Mouse (Mus musculus) small intestine, adult 2 months (tissue): Measurements from ENCODE around the gene Slc16a13. TPM values are rescaled to one million over a fixed set of nuclear protein-coding genes. Genes with fewer than 3 reads are reported as not detected.

Experiments
- H3K27ac ChIP-seq: fragments of 200-500 bp; 2 replicates; pipeline ENCODE4 v1.5.1; 2012; ENCODE audit warnings: low read depth, low read length, control low read depth, inconsistent platforms; ENCODE audit not compliant: insufficient read depth
- H3K27me3 ChIP-seq: fragments of 200-500 bp; 2 replicates; pipeline ENCODE4 v1.6.1; 2012; ENCODE audit warnings: mild to moderate bottlenecking, moderate library complexity, low read length, inconsistent platforms; ENCODE audit not compliant: control insufficient read depth, insufficient read depth
- H3K36me3 ChIP-seq: fragments of 200-500 bp; 2 replicates; pipeline ENCODE4 v1.6.1; 2012; ENCODE audit warnings: mild to moderate bottlenecking, low read length, control low read depth, inconsistent platforms; ENCODE audit not compliant: control insufficient read depth, insufficient read depth
- H3K4me1 ChIP-seq: fragments of 200-500 bp; 2 replicates; pipeline ENCODE4 v1.6.1; 2012; ENCODE audit warnings: low read length, inconsistent platforms, mixed read lengths; ENCODE audit not compliant: control insufficient read depth, insufficient read depth, insufficient read length
- H3K4me3 ChIP-seq: fragments of 200-500 bp; 2 replicates; pipeline ENCODE4 v1.5.1; 2012; ENCODE audit warnings: low read depth, mild to moderate bottlenecking, control low read depth, inconsistent platforms, low read length, moderate library complexity
- CTCF ChIP-seq: fragments of 200-500 bp; IDR thresholded peaks from 2 replicates; pipeline ENCODE4 v1.5.1; 2012; ENCODE audit warnings: low read depth, mild to moderate bottlenecking, control low read depth, inconsistent platforms, low read length, moderate library complexity, mixed read lengths; ENCODE audit not compliant: insufficient replicate concordance, insufficient read length; ENCODE audit errors: extremely low read depth
- POLR2A ChIP-seq: fragments of 200-500 bp; IDR thresholded peaks from 2 replicates; pipeline ENCODE4 v1.6.1; 2012; ENCODE audit warnings: low read depth, mild to moderate bottlenecking, control low read depth, inconsistent platforms, low read length, moderate library complexity
- WGBS: fragments of 180-500 bp; shearing (Covaris S2); methylation state at CpG from one replicate; pipeline ENCODE4 v1.1.7; 2018; 5-methylcytosine and 5-hydroxymethylcytosine counted together
- polyA plus RNA-seq: library from polyadenylated mRNA; depleted of rRNA; stranded (reverse); fragments of >200 nt; gene quantifications from 2 replicates; pipeline ENCODE4 v1.2.3, GENCODE M21; 2012

Gene Slc16a13
- polyA plus RNA-seq, 1 experiment = 4.7 TPM

- H3K27me3 ChIP-seq = no peaks in the 10 kb centered on the region
- TF ChIP-seq POLR2A (no peak), CTCF (no peak)
- 69% methylated on average over 6 of the region's 6 CpGs for WGBS
- no peaks in the 10 kb centered on the region for H3K36me3 ChIP-seq
- H3K27ac ChIP-seq = no peak overlapping the region
- peaks cover 9% of the 10 kb centered on the region for H3K4me1 ChIP-seq
- no peak overlapping the region for H3K4me3 ChIP-seq
Measured at GRCm38 (mm10) chr11:70211972-70212371, 8.9 kb downstream of the Slc16a13 start.

DNA sequence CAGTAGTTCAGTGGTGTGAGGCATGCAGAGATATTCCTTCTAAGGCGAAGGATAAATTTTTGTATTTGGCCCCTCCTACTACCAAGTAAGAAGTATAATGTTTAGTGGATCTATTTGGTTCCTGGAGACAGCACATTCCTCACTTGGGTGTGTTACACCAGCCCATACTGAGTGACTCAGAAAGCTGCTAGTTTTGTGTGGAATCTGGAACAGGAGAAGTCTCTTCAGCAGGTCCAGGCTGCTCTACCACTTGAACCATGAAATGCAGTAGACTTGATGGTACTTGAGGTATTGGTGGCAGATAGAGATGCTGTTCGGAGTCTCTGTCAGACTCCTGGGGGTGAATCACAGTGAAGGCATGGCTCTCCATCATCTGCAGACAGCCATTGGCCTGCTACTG is 10.2 kb downstream of the Slc16a13 start:
- Histone ChIP-seq H3K4me1 (peaks cover 9% of the 10 kb centered on the region), H3K27me3 (no peaks in the 10 kb centered on the region), H3K4me3 (no peak overlapping the region), H3K27ac (no peak overlapping the region), H3K36me3 (no peaks in the 10 kb centered on the region)
- 92% methylated on average over 2 of the region's 2 CpGs for WGBS
- no peak for TF ChIP-seq CTCF
- TF ChIP-seq POLR2A = no peak

- 59% methylated on average over 5 of the region's 5 CpGs for WGBS
- no peaks in the 10 kb centered on the region for H3K27me3 ChIP-seq
- H3K27ac ChIP-seq = no peak overlapping the region
- TF ChIP-seq CTCF = no peak
- TF ChIP-seq POLR2A = no peak
- H3K36me3 ChIP-seq = no peaks in the 10 kb centered on the region
- peaks cover 2% of the 10 kb centered on the region for H3K4me1 ChIP-seq
- no peak overlapping the region for H3K4me3 ChIP-seq
Measured at GRCm38 (mm10) chr11:70208778-70209388, 12.0 kb downstream of the Slc16a13 start.

DNA sequence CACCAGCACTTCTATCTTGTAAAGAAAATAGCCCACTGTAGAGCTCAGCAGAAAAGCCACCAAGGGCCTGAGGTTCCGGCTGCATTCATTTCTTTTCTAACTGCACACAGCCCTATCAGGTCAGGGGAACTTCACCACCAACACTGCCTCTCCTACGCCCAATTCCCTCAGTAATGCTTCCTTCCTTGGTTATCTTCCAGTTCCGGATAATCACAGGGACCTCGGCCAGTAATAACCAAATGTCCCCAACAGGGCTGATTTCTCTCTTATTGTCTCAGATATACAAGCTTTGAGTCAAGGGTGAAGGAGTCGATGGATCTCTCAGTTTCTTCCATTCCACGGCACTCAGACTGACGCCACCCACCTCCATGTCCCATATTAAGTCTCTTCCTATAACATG is 13.6 kb downstream of the Slc16a13 start:
- WGBS = 77% methylated on average over 7 of the region's 7 CpGs

DNA sequence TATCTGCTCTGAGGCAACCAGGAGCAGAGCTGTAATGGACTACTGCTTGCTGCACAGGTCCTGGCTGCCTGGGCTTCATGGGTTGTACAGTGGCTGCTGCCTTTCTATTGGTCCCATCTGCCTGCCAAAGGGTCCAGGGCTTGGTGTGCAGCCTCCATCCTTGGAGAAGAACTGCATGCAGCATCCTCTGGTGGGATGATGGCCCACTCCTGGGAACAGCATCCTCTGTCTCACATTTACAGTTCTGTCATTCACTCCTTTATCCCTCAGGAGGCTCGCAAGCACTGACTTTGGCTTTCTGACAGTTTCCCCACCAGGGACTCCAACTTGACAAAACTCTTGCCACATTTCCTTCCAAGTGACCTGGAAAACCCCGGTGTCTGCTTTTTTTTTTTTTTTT is 14.1 kb downstream of the Slc16a13 start:
- no peaks in the 10 kb centered on the region; the same call in 1 of the 2 replicates for H3K4me1 ChIP-seq
- 67% methylated on average over 2 of the region's 2 CpGs for WGBS
- H3K4me3 ChIP-seq = no peak overlapping the region
- no peaks in the 10 kb centered on the region for H3K36me3 ChIP-seq
- H3K27ac ChIP-seq = no peak overlapping the region
- TF ChIP-seq POLR2A = no peak
- TF ChIP-seq CTCF = no peak
- H3K27me3 ChIP-seq = no peaks in the 10 kb centered on the region

More for the DNA sequence above, 13.6 kb downstream of the Slc16a13 start:
- H3K27ac ChIP-seq = no peak overlapping the region
- no peak overlapping the region for H3K4me3 ChIP-seq
- TF ChIP-seq POLR2A (no peak), CTCF (no peak)
- H3K36me3 ChIP-seq = no peaks in the 10 kb centered on the region
- H3K27me3 ChIP-seq = no peaks in the 10 kb centered on the region
- H3K4me1 ChIP-seq = no peaks in the 10 kb centered on the region; the same call in 1 of the 2 replicates

DNA sequence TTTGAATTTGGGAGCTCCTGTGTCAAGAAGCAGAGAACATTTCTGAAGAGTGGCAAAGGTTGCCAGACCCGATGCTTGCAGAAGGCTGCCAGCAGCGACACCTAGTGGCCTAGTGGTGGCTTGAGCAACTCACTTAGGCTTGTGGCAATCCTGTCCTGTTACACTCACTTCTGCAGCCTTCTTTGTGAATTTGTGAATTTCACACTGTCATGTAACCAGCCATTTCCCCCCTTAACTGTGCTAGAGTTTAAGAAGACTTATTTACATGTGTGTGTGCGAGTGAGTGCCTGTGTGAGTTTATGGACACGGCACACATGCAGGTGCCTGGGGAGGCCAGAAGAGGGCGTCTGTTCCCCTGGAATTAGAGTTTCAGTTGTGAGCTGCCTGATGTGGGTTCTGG is 19.2 kb downstream of the Slc16a13 start:
- no peak overlapping the region for H3K27ac ChIP-seq
- no peaks in the 10 kb centered on the region for H3K36me3 ChIP-seq
- no peaks in the 10 kb centered on the region for H3K4me1 ChIP-seq
- WGBS = 39% methylated on average over 5 of the region's 5 CpGs
- TF ChIP-seq POLR2A (no peak), CTCF (peak; percentile 97)
- H3K27me3 ChIP-seq = no peaks in the 10 kb centered on the region
- H3K4me3 ChIP-seq = no peak overlapping the region

DNA sequence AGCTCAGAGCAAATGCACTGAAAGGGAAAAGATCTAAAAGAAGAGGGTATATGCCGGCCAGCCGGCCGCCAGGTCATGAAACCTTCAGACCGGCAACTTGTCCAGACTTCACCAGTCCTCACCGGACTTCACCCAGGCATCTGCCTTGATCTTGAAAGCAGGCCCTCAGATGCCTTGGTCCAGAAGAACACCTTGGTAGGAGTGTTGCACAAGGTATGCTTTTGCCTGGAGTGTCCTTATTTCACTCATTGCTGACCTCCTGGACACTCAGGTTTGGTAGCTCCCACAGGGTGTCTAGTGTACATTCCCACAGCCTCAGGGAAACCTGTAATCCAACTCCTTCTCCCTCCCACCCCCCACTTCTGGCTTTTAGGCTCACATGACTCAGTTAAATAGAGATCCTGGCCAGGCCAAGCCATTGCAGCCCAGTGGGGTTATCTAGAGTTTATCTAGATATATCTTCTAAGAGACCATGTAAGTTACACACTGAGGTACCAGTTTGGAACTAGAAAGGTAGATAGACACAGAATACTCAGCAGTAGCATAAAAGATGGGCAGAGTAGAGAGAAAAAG is 20.7 kb downstream of the Slc16a13 start:
- H3K36me3 ChIP-seq = no peaks in the 10 kb centered on the region
- H3K27me3 ChIP-seq = no peaks in the 10 kb centered on the region
- TF ChIP-seq CTCF (no peak), POLR2A (no peak)
- H3K4me1 ChIP-seq = no peaks in the 10 kb centered on the region
- 83% methylated on average over 5 of the region's 5 CpGs for WGBS
- no peak overlapping the region for H3K4me3 ChIP-seq
- H3K27ac ChIP-seq = no peak overlapping the region

DNA sequence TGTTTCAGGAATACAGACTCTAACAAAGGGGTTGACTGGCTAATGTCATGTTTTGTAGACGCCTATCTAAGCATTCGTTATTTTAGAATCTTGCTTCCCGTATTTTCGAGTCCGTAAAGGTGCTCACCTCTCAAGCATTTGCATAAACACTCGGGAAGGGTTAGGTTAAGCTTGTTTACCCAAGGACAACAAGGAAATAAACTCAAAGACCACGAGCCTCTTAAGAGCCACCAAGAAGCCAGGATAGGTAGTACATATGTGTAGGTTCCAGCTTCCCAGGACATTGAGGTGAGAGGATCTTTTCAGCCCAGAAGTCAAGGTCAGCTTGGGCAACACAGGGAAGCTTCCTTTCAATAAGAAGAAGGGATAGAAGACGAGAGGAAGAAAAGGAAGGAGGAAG is 21.8 kb downstream of the Slc16a13 start:
- Histone ChIP-seq H3K27me3 (no peaks in the 10 kb centered on the region), H3K4me1 (no peaks in the 10 kb centered on the region), H3K4me3 (no peak overlapping the region), H3K36me3 (no peaks in the 10 kb centered on the region), H3K27ac (no peak overlapping the region)
- TF ChIP-seq CTCF (no peak), POLR2A (no peak)
- WGBS = 68% methylated on average over 8 of the region's 8 CpGs
